Mouse (Mus musculus): ENCODE results near the gene Atrn. TPM values are rescaled to one million over a fixed set of nuclear protein-coding genes. Genes with fewer than 3 reads are reported as not detected.

Atrn gene
- 19.0 TPM for polyA plus RNA-seq (2014; fragmentation: Illumina TruSeq; extraction: RNeasy Lipid Tissue Mini Kit (QIAGEN cat#74804); ENCODE audit: low replicate concordance)

DNA sequence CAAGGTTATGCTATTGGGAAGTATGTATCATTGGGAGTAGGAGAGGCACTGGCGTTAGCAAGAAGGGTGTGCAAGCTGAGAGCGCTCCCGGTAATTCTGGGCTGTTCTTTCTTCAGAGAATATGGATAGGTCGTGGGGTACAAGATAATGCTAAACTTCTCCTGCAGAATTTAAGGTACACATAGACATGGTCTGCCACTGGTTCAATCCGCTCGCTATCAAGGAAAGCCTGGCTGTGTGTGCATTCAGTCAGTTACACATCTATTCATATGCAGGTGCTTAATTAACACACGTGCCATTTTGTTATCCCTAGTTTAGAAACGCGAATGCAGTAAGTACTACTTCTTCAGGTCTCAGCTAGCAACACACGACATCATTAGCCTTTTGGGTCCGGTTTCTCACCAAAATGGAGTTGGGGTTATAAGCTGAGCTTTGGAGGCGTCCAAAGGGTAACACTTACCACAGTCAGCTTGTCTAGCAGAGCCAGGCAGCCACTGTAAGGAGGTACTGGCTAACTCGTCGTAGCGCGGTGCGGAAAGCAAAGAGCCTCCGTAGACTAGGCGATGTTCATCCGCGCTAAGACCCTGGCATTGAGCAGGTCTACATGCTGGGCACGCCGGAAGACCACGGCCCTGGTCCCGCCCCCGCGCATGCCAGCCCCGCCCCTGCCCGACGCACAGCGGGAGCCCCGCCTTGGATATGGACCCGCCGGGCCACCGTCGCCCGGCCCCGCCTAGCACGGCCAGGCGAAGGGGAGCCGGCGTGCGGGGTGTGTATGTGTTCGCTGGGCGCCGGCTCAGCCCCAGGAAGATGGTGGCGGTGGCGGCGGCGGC is at the start of gene Atrn, which contains the start of gene 4930402H24Rik:
Gene Atrn, plus strand, starts transcription at position 745 of the 833 bp plus-strand sequence.
Gene 4930402H24Rik, minus strand, starts transcription at position 656 of the 833 bp plus-strand sequence.

DNA sequence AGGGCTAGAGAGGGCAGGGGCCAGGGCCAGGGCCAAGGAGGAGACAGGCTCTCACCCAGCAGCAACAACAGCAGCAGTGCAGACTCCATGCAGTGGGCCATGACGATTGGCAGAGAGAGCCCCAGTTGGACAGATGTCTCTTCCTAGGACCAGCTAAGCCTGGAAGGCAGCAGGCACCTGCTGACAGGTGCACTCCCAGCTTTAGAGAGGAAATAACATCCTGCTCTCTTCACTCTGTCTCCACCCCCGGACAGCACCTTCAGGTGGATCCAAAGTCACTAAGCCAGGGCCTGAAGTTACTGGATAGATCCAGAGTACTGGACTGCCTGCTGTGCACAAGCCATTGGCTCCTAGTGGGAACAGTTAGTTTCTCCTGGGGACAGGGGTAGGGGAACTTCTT is 136.7 kb downstream of the Atrn start, which contains the start of gene Gfra4:
Gene Gfra4, minus strand, starts transcription at position 101 of the 400 bp plus-strand sequence.

GRCm38 (mm10) chr2:131063404-131063864 is 157.1 kb downstream of the Atrn start, which contains the start of gene Adam33:
TSS of gene Adam33 (minus strand) at chr2:131063814.

Other genes starting within 250 kb of the Atrn start
- 3.7 TPM for gene Ddrgk1, start 241.8 kb upstream of the Atrn start, polyA plus RNA-seq (2014; fragmentation: Illumina TruSeq; extraction: RNeasy Lipid Tissue Mini Kit (QIAGEN cat#74804); ENCODE audit: low replicate concordance)
- gene Itpa, start 238.9 kb upstream of the Atrn start, polyA plus RNA-seq (2014; fragmentation: Illumina TruSeq; extraction: RNeasy Lipid Tissue Mini Kit (QIAGEN cat#74804); ENCODE audit: low replicate concordance) = 28.7 TPM
- gene Slc4a11, start 209.0 kb upstream of the Atrn start, polyA plus RNA-seq (2014; fragmentation: Illumina TruSeq; extraction: RNeasy Lipid Tissue Mini Kit (QIAGEN cat#74804); ENCODE audit: low replicate concordance) = 0.15 TPM
- 20.3 TPM for gene 4930402H24Rik, start 89 bp upstream of the Atrn start, polyA plus RNA-seq (2014; fragmentation: Illumina TruSeq; extraction: RNeasy Lipid Tissue Mini Kit (QIAGEN cat#74804); ENCODE audit: low replicate concordance)
- not detected for gene Gfra4, start 136.6 kb downstream of the Atrn start, polyA plus RNA-seq (2014; fragmentation: Illumina TruSeq; extraction: RNeasy Lipid Tissue Mini Kit (QIAGEN cat#74804); ENCODE audit: low replicate concordance)
- gene Adam33, start 157.3 kb downstream of the Atrn start, polyA plus RNA-seq (2014; fragmentation: Illumina TruSeq; extraction: RNeasy Lipid Tissue Mini Kit (QIAGEN cat#74804); ENCODE audit: low replicate concordance) = 0.41 TPM
- 0.30 TPM for gene Siglec1, start 180.3 kb downstream of the Atrn start, polyA plus RNA-seq (2014; fragmentation: Illumina TruSeq; extraction: RNeasy Lipid Tissue Mini Kit (QIAGEN cat#74804); ENCODE audit: low replicate concordance)
- 0.30 TPM for gene Hspa12b, start 220.8 kb downstream of the Atrn start, polyA plus RNA-seq (2014; fragmentation: Illumina TruSeq; extraction: RNeasy Lipid Tissue Mini Kit (QIAGEN cat#74804); ENCODE audit: low replicate concordance)
- not detected for gene Gm11037, start 227.0 kb downstream of the Atrn start, polyA plus RNA-seq (2014; fragmentation: Illumina TruSeq; extraction: RNeasy Lipid Tissue Mini Kit (QIAGEN cat#74804); ENCODE audit: low replicate concordance)